Mouse (Mus musculus) myocyte (in vitro differentiated cells): ENCODE measurements around the gene Tarbp2. TPM values are rescaled to one million over a fixed set of nuclear protein-coding genes. Genes with fewer than 3 reads are reported as not detected.
A peak's percentile ranks its signal among the peaks of the same experiment; 100 is the strongest.

Experiments used
- H3K27me3 ChIP-seq: one replicate; pipeline ENCODE4 v1.6.1; 2011; ENCODE audit not compliant: control insufficient read depth, insufficient read depth, insufficient read length
- H3K36me3 ChIP-seq: one replicate; pipeline ENCODE4 v1.6.1; 2011; ENCODE audit not compliant: control insufficient read depth, insufficient read depth
- H3K4me2 ChIP-seq: one replicate; pipeline ENCODE4 v1.6.1; 2011; ENCODE audit warnings: low read depth, control low read depth
- H3K4me3 ChIP-seq: one replicate; pipeline ENCODE4 v1.5.1; 2011; ENCODE audit warnings: mild to moderate bottlenecking, control low read depth, moderate library complexity
- H3K79me2 ChIP-seq: one replicate; pipeline ENCODE4 v1.6.1; 2011; ENCODE audit not compliant: control insufficient read depth, insufficient read depth
- H3ac ChIP-seq: one replicate; pipeline ENCODE4 v1.6.1; 2011; ENCODE audit not compliant: control insufficient read depth, insufficient read length
- CEBPB ChIP-seq: IDR thresholded peaks from 2 replicates; pipeline ENCODE4 v1.6.1; 2011; ENCODE audit warnings: mild to moderate bottlenecking, moderate library complexity; ENCODE audit not compliant: poor library complexity, insufficient read depth, severe bottlenecking
- E2F4 ChIP-seq: IDR thresholded peaks from one replicate; pipeline ENCODE4 v1.6.1; 2011; ENCODE audit warnings: mild to moderate bottlenecking, control low read depth, moderate library complexity; ENCODE audit not compliant: insufficient read depth
- MAX ChIP-seq: IDR thresholded peaks from one replicate; pipeline ENCODE4 v1.6.1; 2011; ENCODE audit warnings: low read depth, mild to moderate bottlenecking, control low read depth
- MYOD1 ChIP-seq, 3 experiments: IDR thresholded peaks; one replicate each; pipeline ENCODE4 v1.6.1; 2011; ENCODE audit warnings: control low read depth in 2 of 3, low read depth in 2 of 3, mild to moderate bottlenecking in 2 of 3, moderate library complexity in 1 of 3; ENCODE audit not compliant: insufficient read length in 2 of 3, control insufficient read depth in 1 of 3
- MYOG ChIP-seq, 3 experiments: IDR thresholded peaks; one replicate each; pipeline ENCODE4 v1.6.1; 2011; ENCODE audit warnings: control low read depth in 2 of 3, low read depth in 2 of 3, mild to moderate bottlenecking in 2 of 3; ENCODE audit not compliant: insufficient read length in 2 of 3, control insufficient read depth in 1 of 3, insufficient read depth in 1 of 3
- POLR2A ChIP-seq: IDR thresholded peaks from one replicate; pipeline ENCODE4 v1.6.1; 2011; ENCODE audit warnings: low read depth, mild to moderate bottlenecking, control low read depth, moderate library complexity; ENCODE audit not compliant: insufficient read length
- POLR2AphosphoS2 ChIP-seq: IDR thresholded peaks from one replicate; pipeline ENCODE4 v1.6.1; 2011; ENCODE audit warnings: low read depth, control low read depth; ENCODE audit not compliant: insufficient read length
- REST ChIP-seq: IDR thresholded peaks from one replicate; pipeline ENCODE4 v1.6.1; 2011; ENCODE audit warnings: mild to moderate bottlenecking, control low read depth, moderate library complexity; ENCODE audit not compliant: insufficient read depth, insufficient read length
- SRF ChIP-seq: IDR thresholded peaks from one replicate; pipeline ENCODE4 v1.6.1; 2011; ENCODE audit warnings: low read depth; ENCODE audit not compliant: control insufficient read depth, insufficient read length
- TCF12 ChIP-seq: IDR thresholded peaks from one replicate; pipeline ENCODE4 v1.6.1; 2011; ENCODE audit warnings: mild to moderate bottlenecking, control low read depth; ENCODE audit not compliant: poor library complexity, insufficient read depth, severe bottlenecking
- TCF3 ChIP-seq: IDR thresholded peaks from one replicate; pipeline ENCODE4 v1.6.1; 2011; ENCODE audit warnings: low read depth, control low read depth; ENCODE audit not compliant: insufficient read length
- USF1 ChIP-seq: IDR thresholded peaks from one replicate; pipeline ENCODE4 v1.6.1; 2011; ENCODE audit warnings: low read depth, mild to moderate bottlenecking, control low read depth, moderate library complexity
- polyA plus RNA-seq: library from polyadenylated mRNA; unstranded; fragments of >200 nt; fragmentation: generic; extraction: Trizol; gene quantifications from one replicate; pipeline ENCODE4 v1.2.1, GENCODE M21; 2012; ENCODE audit warnings: missing spikeins

The Tarbp2 gene
- polyA plus RNA-seq, 1 experiment = 76.2 TPM

DNA sequence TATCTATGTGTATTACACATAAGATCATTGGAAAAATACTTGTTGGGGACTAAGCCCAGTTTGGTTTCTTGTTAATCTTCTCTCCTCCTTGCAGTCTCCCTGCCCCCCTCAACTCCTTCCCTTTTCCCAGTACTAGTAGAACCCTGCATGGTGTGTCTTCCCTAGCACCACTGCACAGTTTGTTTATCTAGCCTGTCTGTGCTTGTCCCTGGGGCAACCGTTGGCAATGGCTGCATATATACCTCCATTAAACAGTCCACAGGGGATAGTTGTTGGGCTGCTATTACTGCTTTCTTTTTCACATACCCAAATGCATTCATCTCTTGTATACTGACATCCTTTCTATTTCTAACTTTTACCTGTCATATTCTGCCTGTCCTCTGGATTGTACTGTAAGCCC is 30.3 kb upstream of the Tarbp2 start:
- Histone ChIP-seq H3K79me2 (peaks cover 83% of the 10 kb centered on the region), H3K4me3 (no peak overlapping the region), H3ac (no peak overlapping the region), H3K36me3 (peaks cover 99% of the 10 kb centered on the region), H3K27me3 (no peaks in the 10 kb centered on the region), H3K4me2 (no peak overlapping the region)
- TF ChIP-seq SRF (no peak), USF1 (no peak), CEBPB (no peak), TCF3 (no peak), TCF12 (no peak), POLR2AphosphoS2 (no peak), REST (no peak), MAX (no peak), MYOG (IDR thresholded peaks at IDR 0.05; ENCODE audit: control insufficient read depth in 1 of 3, insufficient read depth in 1 of 3, insufficient read length in 2 of 3, low read depth in 2 of 3) (no peak), MYOD1 (IDR thresholded peaks at IDR 0.05; ENCODE audit: control insufficient read depth in 1 of 3, insufficient read length in 2 of 3, low read depth in 2 of 3) (no peak), E2F4 (no peak), POLR2A (no peak)

DNA sequence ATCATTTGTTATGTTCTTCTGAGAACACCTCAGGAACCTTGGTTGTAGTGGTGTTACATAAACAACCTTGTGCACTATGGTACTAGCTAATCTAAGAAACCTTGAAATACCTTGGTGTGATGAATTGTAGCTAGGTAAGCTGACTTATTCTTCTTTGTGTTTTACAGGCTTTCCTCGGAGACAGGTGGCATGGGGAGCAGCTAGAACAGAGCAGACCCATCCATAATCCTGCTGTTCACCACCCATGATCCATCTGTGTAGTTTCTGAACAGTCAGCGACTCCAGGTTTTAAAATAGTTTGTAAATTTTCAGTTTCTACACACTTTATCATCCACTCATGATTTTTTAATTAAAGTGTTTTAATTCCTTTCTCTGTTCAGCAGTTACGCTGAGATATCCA is 19.7 kb upstream of the Tarbp2 start:
- H3K4me3 ChIP-seq = no peak overlapping the region
- TF ChIP-seq SRF (no peak), TCF12 (no peak)
- no peaks in the 10 kb centered on the region for H3K27me3 ChIP-seq
- peaks cover 42% of the 10 kb centered on the region for H3K79me2 ChIP-seq
- H3K4me2 ChIP-seq = no peak overlapping the region
- no peak overlapping the region for H3ac ChIP-seq
- H3K36me3 ChIP-seq = peaks cover 99% of the 10 kb centered on the region

DNA sequence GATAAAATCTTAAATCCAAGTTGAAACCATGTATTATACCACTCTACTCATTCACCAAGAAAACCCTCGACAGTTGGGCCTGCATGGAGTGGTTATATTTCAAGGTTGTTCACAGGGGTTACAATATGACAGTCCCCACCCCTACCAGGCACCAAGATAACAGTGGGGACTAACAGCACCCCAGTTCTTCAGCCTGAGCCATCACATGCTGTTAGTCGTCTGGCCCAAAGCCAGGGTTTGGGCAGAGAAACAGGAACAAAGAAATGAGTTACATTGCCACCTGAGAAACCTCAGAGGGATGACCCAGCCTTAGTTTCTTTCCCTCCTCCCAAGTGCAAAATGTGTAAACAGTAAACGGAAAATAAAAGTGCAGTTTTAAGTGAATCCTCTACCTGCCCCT is 18.6 kb upstream of the Tarbp2 start:
- H3K4me3 ChIP-seq = no peak overlapping the region
- H3K36me3 ChIP-seq = peaks cover 98% of the 10 kb centered on the region
- no peak overlapping the region for H3ac ChIP-seq
- H3K4me2 ChIP-seq = no peak overlapping the region
- H3K79me2 ChIP-seq = peaks cover 33% of the 10 kb centered on the region
- H3K27me3 ChIP-seq = no peaks in the 10 kb centered on the region
- TF ChIP-seq TCF12 = no peak
- TF ChIP-seq POLR2A = no peak
- TF ChIP-seq CEBPB = no peak
- TF ChIP-seq USF1 = no peak
- TF ChIP-seq TCF3 = no peak
- TF ChIP-seq REST = no peak
- no peak for TF ChIP-seq SRF
- TF ChIP-seq MAX = no peak
- no peak for TF ChIP-seq POLR2AphosphoS2
- TF ChIP-seq MYOD1 (IDR thresholded peaks at IDR 0.05; ENCODE audit: control insufficient read depth in 1 of 3, insufficient read length in 2 of 3, low read depth in 2 of 3) = no peak
- TF ChIP-seq MYOG (IDR thresholded peaks at IDR 0.05; ENCODE audit: control insufficient read depth in 1 of 3, insufficient read depth in 1 of 3, insufficient read length in 2 of 3, low read depth in 2 of 3) = no peak
- no peak for TF ChIP-seq E2F4

DNA sequence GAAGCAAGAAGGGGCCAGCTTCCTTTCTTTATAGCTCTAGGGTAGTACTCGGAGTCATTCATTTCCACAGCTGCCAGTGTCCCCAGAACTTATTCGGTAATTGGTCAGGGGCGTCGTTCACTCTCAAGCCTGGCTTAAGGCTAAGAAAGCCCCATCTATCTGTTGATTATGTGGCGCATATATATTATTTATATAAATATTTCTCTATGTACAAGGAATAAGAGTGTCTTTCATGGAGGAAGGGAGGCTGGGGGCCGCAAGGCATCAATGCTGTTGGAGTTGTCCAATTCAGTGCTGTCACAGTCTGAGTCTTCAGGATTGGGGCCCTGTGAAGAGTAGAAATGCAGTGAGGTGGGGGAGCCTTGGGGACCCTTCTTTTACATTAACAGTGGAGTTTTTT is 18.1 kb upstream of the Tarbp2 start:
- no peak for TF ChIP-seq USF1
- peak; percentile 16 for TF ChIP-seq POLR2AphosphoS2
- no peak overlapping the region for H3K4me2 ChIP-seq
- H3ac ChIP-seq = no peak overlapping the region
- H3K4me3 ChIP-seq = no peak overlapping the region
- peaks cover 98% of the 10 kb centered on the region for H3K36me3 ChIP-seq
- peaks cover 28% of the 10 kb centered on the region for H3K79me2 ChIP-seq
- no peaks in the 10 kb centered on the region for H3K27me3 ChIP-seq

DNA sequence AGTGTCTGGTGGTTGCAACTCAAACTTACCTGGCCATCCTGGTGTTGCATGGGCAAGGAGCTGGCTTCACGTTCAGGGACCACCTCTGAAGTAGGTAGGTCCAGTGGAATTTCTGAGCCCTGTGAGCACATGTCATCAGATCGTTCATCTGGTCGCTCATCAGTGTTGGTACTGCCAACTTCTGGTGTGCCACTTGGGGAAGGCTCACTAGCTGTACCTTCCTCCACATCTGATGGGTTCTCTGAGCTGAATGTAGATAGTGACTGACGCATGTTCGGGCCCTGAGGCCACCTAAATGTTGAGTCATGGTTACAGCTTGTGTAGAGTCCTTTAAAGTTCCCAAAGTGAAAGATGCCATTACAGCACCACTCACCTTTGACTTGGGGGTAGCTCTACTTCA is 17.5 kb upstream of the Tarbp2 start:
- Histone ChIP-seq H3K27me3 (no peaks in the 10 kb centered on the region), H3K4me3 (no peak overlapping the region), H3K79me2 (peaks cover 21% of the 10 kb centered on the region), H3ac (no peak overlapping the region), H3K4me2 (no peak overlapping the region), H3K36me3 (peaks cover 93% of the 10 kb centered on the region)
- TF ChIP-seq SRF (no peak), POLR2AphosphoS2 (peak; percentile 81)
